Mouse (Mus musculus) limb, embryonic 10.5 days (tissue): Measurements from ENCODE around the gene Dhrs11. TPM values are rescaled to one million over a fixed set of nuclear protein-coding genes. Genes with fewer than 3 reads are reported as not detected.

ENCODE experiments used
- DNase-seq: peaks from one replicate; pipeline ENCODE4 v3.0.0-alpha.2; 2017; ENCODE audit warnings: low spot score
- H3K27ac ChIP-seq: fragments of 300-500 bp; sonication (generic); 2 replicates; pipeline ENCODE4 v1.5.1; 2016; ENCODE audit warnings: mild to moderate bottlenecking
- H3K27me3 ChIP-seq: fragments of 300-500 bp; sonication (generic); 2 replicates; pipeline ENCODE4 v1.6.1; 2016; ENCODE audit warnings: low read depth, mild to moderate bottlenecking; ENCODE audit not compliant: poor library complexity, severe bottlenecking
- H3K36me3 ChIP-seq: fragments of 300-500 bp; sonication (generic); 2 replicates; pipeline ENCODE4 v1.6.1; 2016; ENCODE audit warnings: mild to moderate bottlenecking, moderate library complexity
- H3K4me1 ChIP-seq: fragments of 300-500 bp; sonication (generic); 2 replicates; pipeline ENCODE4 v1.6.1; 2016
- H3K4me3 ChIP-seq: fragments of 300-500 bp; sonication (generic); 2 replicates; pipeline ENCODE4 v1.5.1; 2016; ENCODE audit warnings: mild to moderate bottlenecking, moderate library complexity
- H3K9me3 ChIP-seq: fragments of 300-500 bp; sonication (generic); replicated peaks from 2 replicates; pipeline ENCODE4 v1.6.1; 2016; ENCODE audit warnings: mild to moderate bottlenecking
- WGBS: fragments of 180-500 bp; shearing (Covaris S2); methylation state at CpG from one replicate; pipeline ENCODE4 v1.1.7; 2016; 5-methylcytosine and 5-hydroxymethylcytosine counted together
- polyA plus RNA-seq: library from polyadenylated mRNA; unstranded; fragments of >200 nt; fragmentation: Nextera tagmentation; extraction: Ambion mirVana; gene quantifications from 2 replicates; pipeline ENCODE4 v1.2.1, GENCODE M21; 2016

The Dhrs11 gene
- polyA plus RNA-seq, 1 experiment from 2014 or later = 12.6 TPM

DNA sequence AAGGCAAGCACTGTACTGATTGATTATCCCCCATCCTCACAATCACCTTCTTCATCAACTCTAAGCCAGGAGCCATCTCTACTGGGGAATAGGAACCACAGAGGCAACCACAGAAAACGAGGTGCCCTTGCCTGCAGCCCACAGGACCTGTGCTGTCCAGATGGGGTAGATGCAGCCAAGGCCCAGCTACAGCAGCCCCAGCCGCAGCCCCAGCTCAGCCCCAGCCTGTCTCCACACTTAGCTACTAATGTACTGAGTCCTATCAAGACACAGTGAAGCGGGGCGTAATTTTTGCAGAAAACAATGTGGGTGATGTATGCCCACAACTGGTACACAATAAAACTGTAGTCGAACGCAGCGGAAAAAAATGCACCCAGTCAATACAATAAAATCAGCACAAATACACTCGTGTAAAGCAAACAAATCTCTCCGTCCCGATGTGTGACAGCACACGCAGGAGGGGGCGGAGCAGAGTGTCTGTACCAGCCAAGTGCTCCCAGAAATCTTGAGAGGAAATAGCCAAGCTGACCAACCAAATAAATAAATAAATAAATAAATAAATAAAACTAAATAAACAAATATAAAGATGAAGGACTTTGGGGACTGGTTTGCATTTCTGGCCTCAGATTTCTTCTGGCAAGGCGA lies 53.8 kb downstream of the Dhrs11 start:
- peaks cover 55% of the 10 kb centered on the region for H3K27me3 ChIP-seq
- DNase-seq = no peak
- no peak overlapping the region for H3K4me3 ChIP-seq
- no peaks in the 10 kb centered on the region for H3K9me3 ChIP-seq
- H3K27ac ChIP-seq = peak overlapping the region; percentile 7; the same call in 1 of the 2 replicates
- peaks cover 30% of the 10 kb centered on the region for H3K4me1 ChIP-seq
- no peaks in the 10 kb centered on the region for H3K36me3 ChIP-seq
- WGBS = 60% methylated on average over 13 of the region's 13 CpGs

Other genes starting within 250 kb of the Dhrs11 start
- 8.3 and 9.4 TPM in 2 replicates for gene Mrm1, start 9.5 kb downstream of the Dhrs11 start, polyA plus RNA-seq
- 53.6 and 61.5 TPM in 2 replicates for gene Ggnbp2, start 41.8 kb upstream of the Dhrs11 start, polyA plus RNA-seq
- 16.4 and 16.9 TPM in 2 replicates for gene Myo19, start 51.2 kb upstream of the Dhrs11 start, polyA plus RNA-seq
- gene Pigw, start 51.3 kb upstream of the Dhrs11 start, polyA plus RNA-seq = 2.1 and 3.1 TPM in 2 replicates
- gene Znhit3, start 87.4 kb upstream of the Dhrs11 start, polyA plus RNA-seq = 91.5 and 103 TPM in 2 replicates
- gene Car4, start 128.8 kb upstream of the Dhrs11 start, polyA plus RNA-seq = 0.20 and 0.97 TPM in 2 replicates